Mouse (Mus musculus) natural killer cell, adult 2 months (primary cell): ENCODE measurements around the gene Krtap5-2.
"Not testable (repeated sequence)": the region's sequence is repeated elsewhere in the genome, so short reads cannot be mapped to it uniquely, and the experiment has no call there.

Experiments
- DNase-seq, 2 experiments: peaks; one replicate each; pipeline ENCODE4 v3.0.0; 2022; ENCODE audit warnings: low spot score in 2 of 2

Gene Krtap5-2

DNA sequence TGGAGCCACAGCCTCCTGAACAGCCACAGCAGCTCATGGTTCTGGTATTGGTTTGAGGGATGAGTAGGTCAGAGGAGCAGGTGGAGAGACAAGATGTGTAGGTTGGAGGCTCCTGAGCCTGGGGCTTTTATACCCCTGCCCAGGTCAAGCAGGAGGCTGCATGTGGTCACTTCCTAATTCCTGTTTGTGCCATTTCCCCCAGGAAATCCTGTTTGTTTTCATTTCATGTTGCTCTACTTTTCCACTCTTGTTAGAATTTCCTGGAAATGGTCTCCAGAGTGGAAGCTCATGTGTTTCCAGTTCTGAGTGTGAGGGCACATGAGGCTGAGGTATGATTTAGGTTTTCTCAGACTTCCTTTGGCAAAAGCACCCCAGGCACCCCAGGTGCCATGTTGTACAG lies at the start of gene Krtap5-2:
Krtap5-2 (minus strand) TSS at position 101 of the 400 bp plus-strand sequence.
- DNase-seq = not testable (repeated sequence)

DNA sequence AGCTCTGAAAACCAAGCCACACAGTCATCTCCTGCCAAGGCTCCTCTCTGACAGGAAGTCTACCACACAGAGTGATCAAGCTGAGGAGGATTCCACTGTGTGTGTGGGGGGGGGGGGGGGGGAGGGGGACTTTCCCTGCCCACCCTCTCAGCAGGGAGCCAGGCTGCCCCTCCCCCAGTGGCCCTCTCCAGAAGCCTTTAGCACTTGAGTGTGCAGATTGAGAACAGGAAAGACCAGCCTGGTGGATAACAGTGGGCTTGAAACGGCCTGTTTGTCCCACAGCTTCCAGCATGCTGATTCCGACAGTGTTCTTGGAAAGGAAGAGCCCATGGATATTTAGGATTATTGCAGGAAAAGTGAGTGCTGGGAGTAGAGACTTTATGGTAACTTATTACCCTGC lies 48.7 kb upstream of the Krtap5-2 start:
- DNase-seq = no peak

DNA sequence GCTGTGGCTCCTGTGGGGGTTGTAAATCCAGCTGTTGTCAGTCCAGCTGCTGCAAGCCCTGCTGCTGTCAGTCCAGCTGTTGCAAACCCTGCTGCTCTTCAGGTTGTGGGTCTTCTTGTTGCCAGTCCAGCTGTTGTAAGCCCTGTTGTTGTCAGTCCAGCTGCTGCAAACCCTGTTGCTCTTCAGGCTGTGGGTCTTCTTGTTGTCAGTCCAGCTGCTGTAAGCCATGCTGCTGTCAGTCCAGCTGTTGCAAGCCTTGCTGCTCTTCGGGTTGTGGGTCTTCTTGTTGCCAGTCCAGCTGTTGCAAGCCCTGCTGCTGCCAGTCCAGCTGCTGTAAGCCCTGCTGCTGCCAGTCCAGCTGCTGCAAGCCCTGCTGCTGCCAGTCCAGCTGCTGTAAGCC lies 36.3 kb upstream of the Krtap5-2 start:
- DNase-seq = not testable (repeated sequence)

DNA sequence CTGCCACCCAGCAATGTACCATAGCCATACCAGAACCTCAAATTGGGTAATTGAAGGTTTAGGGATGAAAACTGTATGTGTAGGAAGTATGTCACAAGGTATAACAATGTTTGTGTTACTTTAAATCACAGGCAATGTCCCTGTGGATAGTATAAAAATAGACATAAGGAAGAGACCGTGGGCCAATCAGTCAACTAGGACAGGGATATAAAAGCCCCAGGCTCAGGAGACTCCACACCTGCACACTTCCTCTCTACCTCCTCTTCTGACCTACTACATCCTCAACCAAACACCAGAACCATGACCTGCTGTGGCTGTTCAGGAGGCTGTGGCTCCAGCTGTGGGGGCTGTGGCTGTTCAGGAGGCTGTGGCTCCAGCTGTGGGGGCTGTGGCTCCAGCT lies 35.8 kb upstream of the Krtap5-2 start, which contains the start of gene Gm7579:
Gm7579 (plus strand) TSS at position 301 of the 400 bp plus-strand sequence.
- no peak for DNase-seq

DNA sequence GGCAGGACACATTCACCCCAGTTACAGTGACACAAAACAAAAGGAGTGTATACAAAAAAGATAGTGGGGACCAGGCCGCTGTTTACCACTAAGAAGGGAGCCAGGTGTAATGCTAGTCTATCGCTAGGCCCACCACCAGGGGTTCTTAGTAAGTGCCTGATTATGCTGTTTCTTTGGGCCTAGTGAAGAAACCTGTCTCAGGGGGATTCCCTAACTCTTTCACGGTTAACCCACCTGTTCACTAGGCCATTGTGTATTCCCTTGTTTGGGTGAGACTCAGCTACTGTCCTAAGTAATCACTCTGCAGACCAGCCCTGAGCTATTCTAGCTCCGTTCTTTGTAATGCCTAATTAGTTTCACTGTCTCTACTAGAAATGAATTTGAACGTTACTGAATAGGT lies 31.1 kb upstream of the Krtap5-2 start:
- DNase-seq = not testable (repeated sequence)

DNA sequence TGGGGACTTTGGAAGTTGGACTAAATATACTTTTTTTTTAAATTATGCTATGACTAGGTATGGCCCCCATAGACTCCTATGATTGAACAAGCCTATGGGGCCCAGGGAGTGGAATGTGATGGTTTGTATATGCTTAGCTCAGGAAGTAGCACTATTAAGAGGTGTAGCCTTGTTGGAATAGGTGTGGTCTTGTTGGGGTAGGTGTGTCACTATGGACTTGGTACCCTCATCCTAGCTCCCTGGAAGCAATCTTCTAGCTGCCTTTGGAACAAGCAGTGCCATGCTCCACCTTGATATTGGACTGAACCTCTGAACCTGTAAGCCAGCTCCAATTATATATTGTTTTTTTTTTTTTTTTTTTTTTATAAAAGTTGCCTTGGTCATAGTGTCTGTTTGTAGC lies 29.7 kb upstream of the Krtap5-2 start:
- DNase-seq = no peak

DNA sequence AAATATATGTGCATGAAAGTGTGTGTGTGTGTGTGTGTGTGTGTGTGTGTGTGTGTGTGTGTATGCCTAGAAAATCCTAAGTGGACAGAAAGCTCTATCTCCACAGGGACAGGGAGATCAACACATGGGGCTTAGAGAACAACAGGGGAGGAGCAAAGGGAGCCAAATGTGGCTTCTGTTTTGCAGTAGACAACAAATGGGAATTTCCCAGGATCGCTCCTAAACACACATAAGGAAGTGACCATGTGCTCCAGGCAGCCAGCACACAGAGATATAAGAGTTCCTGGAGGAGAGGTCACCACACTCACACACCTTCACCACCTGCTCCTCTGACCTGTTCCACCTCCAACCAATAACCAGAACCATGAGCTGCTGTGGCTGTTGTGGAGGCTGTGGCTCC lies 25.3 kb upstream of the Krtap5-2 start, which contains the start of gene Krtap5-3:
Krtap5-3 (plus strand) TSS at position 301 of the 400 bp plus-strand sequence.
- no peak for DNase-seq

DNA sequence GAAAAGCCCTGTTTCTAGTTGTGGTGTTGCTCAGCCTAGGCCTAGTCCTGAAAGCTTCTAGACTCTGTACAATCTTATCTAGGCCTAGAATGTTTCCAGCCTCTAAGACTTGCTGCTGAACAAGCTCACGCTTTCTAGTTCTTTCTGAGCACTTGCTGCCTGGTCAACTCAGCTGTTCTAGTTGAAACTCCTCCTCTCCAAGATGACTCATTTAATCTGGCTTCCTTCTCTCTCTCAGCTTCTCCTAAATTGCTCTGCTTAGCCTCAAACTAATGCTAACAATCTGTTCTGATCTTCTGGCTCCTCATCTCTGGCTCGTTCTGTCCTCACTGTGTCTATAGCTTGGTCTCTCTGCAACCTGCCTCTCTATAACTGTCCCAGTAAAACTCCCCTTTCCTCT lies 22.9 kb upstream of the Krtap5-2 start:
- no peak for DNase-seq

DNA sequence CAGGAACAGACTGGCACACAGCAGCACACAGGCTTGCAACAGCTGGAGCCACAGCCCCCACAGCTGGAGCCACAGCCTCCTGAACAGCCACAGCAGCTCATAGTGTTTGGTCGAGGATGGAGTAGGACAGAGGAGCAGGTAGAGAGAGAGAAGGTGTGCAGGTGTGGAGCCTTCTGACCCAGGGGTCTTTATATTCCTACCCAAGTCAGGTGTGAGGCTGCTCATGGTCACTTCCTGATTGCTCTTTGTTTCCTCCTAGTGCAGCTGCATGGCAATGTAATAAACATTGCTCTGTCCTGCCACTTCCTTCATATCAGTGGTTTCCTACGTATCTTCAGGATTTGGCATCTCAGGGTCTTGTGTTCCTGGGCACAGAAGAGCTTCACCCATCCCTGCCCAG lies 14.5 kb upstream of the Krtap5-2 start, which contains the start of gene Gm10153:
Gm10153 (minus strand) TSS at position 101 of the 400 bp plus-strand sequence.
- DNase-seq = no peak

DNA sequence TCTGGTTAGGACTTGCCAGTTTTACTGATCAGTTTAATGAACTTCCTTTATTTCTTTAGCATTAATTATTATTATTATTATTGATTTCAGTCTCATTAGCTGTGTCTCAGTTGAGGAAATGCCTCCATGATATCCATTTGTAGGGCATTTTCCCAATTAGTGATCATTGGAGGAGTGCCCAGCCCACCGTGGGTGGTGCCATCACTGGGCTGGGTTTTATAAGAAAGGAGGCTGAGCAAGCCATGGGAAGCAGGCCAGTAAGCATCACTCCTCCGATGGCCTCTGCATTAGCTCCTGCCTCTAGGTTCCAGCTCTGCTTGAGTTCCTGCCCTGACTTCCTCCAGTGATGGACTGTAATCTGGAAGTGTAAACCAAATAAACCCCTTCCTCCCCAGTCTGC lies 12.4 kb upstream of the Krtap5-2 start:
- no peak for DNase-seq

DNA sequence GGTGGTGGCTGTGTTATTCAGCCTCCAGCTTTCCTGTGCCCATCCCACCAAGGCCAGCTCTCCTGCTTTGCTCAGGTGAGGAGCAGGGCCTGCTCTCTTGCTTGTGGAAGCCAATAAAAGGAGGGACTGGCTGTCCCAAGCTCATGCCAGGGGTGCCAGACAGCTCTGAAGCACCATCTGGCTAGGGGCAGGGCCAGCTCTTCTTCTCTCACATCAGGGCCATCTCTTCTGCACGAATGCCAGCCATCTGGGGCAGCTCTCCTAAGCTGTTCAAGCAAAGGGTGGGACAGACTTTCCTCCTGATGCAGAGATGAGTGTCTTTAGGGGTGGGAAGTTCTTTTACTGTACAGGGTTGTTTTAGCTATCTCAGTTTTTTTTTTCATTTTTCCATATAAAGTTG lies 5.2 kb upstream of the Krtap5-2 start:
- DNase-seq = no peak

DNA sequence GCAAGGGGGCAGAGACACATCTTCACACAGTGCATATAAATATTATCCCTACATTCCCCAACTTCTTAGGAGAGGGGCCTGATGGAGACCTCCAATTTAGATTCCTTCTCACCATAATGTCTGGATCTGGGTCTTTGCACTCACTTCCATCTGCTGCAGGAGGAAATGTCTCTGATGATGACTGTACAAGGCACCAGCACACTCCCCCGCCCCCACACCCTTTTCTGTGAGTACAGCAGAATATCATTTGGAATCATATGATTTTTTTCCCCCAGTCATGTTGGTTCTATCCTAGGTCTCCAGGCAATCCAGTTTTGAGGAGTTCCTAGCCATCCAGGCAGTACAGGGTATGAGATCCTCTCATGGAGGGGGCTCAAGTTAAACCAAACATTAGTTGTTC lies 2.9 kb upstream of the Krtap5-2 start:
- DNase-seq = no peak

DNA sequence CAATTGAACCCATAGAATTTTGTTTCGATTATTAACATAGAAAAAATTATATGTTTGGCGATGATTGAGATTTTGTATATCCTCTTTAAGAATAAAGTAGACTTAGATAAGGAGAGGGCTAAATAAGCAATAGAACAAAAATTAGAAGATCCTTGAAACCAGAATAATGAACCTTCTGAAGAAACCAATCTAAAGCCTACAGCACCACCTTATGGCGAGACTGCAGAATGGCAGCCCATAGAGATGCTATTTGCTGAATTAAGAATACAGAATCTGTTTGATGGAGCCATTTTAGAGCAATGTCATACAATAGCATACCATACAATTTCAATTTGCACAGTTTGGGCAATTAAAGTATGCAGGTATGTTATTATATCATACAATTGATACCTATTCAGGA lies 6.0 kb downstream of the Krtap5-2 start:
- DNase-seq = no peak

DNA sequence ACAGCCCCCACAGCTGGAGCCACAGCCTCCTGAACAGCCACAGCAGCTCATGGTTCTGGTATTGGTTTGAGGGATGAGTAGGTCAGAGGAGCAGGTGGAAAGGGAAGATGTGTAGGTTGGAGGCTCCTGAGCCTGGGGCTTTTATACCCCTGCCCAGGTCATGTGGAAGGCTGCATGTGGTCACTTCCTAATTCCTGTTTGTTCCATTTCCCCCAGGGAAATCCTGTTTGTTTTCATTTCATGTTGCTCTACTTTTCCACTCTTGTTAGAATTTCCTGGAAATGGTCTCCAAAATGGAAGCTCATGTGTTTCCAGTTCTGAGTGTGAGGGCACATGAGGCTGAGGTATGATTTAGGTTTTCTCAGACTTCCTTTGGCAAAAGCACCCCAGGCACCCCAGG lies 10.2 kb downstream of the Krtap5-2 start, which contains the start of gene Gm4553:
Gm4553 (minus strand) TSS at position 101 of the 400 bp plus-strand sequence.
- not testable (repeated sequence) for DNase-seq

DNA sequence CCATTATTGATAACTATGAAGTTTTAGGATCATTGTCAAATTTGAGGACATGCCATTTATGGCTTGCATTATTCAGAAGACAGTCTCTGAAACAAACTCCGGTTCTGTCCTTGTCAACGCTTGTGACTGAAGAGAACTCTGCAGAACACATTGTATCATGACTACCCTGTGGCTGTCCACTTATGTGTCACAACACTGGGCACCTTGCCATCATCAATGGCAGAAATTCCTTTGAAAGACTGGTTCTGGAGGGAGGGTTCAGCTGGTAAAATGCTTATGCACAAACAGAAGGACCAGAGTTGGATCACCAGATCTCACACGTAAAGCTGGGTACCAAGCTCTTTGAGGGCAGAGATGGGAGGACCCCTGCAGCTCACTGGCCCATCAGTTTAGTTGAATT lies 16.4 kb downstream of the Krtap5-2 start:
- no peak for DNase-seq

DNA sequence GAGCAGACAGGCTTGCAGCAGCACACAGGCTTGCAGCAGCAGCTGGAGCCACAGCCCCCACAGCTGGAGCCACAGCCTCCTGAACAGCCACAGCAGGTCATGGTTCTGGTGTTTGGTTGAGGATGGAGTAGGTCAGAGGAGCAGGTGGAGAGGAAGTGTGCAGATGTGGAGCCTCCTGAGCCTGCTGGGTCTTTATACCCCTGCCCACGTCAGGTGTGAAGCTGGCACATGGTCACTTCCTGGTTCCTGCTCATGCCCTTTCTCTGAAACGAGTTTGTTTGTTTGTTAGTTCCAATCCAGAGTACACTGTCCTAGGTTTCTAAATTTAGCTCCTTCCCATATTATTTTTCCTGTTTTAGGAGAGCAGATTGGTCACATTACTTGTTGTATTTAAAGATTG lies 18.8 kb downstream of the Krtap5-2 start, which contains the start of gene Gm29735:
Gm29735 (minus strand) TSS at position 101 of the 400 bp plus-strand sequence.
- not testable (repeated sequence) for DNase-seq

DNA sequence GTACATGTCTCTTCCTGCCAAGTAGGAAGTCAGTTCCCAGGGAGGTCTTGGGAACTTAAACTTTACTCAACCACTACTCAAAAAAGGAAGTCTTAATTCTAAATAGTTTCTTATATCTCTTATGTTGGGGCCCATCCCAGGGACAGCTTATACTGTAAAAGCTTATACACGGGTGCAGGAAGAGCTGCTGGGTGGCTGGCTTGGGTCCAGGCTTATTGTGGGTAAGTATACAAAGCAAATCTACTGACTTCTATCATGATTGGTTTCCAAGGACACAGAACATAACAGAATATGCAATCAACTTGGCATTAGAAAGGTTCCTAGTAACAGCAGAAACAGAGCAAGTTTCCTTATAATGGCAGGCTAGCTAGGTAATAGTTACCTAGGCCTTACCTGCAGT lies 20.5 kb downstream of the Krtap5-2 start:
- DNase-seq = no peak

DNA sequence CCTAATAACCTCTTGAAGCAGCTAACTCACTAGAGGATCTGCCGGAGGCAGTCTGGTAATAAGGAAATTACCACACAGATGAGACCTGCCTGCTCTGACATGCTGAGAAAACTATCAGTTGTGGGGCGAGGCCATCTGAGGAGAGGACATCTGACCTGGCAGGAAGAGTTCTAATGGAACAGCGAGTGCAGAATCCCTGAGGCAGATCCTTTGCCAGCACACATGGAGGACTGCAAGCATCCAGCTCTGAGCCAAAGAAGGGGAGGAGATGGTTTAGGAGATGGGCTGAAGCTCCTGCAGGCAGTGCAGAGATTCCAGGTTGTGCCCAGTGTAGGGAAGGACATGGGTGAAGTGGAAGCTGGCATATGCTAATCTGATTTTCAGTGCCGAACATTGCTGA lies 23.6 kb downstream of the Krtap5-2 start:
- no peak for DNase-seq

DNA sequence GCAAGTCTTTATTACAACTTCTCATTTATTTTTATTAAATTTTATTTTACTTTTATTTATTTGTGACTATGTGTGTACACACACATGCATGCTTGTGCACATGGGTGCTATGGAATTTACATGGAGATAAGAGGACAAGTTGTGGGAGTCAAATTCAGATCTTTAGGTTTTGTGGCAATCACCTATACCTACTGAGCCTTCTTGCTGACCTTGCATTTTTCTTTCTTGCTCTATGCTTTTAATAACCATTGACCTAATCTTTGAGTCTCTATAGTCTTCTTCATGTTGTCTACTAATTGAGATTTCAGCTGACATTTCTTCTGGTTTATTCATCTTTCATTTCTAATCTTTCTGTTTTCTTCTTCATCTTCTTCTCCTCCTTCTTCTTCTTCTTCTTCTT lies 27.2 kb downstream of the Krtap5-2 start:
- no peak for DNase-seq

DNA sequence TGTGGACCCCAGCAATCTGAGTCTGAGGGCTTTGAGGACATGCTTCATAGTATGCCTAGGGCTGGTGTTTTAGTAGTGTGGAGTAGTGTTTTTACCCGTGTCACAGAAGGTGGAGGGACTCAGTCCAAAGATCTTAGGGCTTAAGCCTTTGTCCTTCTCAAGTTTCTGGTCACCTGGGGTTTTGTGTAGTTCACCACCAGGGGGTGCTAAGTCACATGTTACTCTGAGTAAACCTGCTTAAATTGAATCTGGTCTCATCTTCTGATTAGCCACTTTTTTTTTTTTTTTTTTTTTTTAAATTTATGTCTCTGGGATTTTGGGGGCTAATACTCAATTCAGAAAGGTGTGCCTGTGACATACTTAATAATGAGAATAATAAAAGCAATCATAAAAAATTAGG lies 29.8 kb downstream of the Krtap5-2 start:
- DNase-seq = peak in 1 of 2 experiments; percentile 15

DNA sequence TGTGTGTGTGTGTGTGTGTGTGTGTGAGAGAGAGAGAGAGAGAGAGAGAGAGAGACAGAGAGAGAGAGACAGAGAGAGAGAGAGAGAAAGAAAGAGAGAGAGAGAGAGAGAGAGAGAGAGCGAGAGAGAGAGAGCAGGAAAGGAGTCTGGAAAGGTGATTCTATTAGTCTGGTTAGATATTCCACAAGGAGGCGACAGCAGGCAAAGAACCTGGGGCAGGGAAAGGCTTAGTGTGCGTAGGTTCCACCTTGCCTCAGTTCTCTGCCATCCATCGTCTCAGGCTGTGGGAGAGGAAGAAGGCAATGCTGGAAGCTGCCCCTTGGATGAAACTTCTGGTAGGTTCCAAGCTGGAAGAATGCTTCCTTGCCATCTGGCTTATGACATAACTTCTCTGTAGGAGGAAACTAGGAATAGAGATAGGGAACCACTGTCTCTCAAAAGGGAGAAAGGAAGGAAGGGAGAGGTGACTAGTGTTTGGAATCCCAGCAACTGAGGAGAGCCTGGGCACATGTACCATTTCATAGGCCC lies 30.3 kb downstream of the Krtap5-2 start:
- no peak for DNase-seq

DNA sequence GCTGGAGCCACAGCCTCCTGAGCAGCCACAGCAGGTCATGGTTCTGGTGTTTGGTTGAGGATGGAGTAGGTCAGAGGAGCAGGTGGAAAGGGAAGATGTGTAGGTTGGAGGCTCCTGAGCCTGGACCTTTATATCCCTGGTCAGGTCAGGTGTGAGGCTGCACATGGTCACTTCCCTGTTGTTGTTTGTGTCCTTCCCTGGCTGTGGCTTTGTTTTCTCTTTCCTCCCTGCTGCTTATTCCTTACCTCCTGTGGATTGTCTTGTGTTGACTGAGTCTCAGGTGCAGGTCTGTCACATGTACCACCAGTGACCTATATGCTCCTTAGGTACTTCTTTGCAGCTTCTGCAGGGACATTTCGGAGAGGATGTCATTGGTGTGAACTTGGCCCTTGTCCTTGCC lies 31.3 kb downstream of the Krtap5-2 start, which contains the start of gene Gm45337:
Gm45337 (minus strand) TSS at position 101 of the 400 bp plus-strand sequence.
- DNase-seq = no peak

DNA sequence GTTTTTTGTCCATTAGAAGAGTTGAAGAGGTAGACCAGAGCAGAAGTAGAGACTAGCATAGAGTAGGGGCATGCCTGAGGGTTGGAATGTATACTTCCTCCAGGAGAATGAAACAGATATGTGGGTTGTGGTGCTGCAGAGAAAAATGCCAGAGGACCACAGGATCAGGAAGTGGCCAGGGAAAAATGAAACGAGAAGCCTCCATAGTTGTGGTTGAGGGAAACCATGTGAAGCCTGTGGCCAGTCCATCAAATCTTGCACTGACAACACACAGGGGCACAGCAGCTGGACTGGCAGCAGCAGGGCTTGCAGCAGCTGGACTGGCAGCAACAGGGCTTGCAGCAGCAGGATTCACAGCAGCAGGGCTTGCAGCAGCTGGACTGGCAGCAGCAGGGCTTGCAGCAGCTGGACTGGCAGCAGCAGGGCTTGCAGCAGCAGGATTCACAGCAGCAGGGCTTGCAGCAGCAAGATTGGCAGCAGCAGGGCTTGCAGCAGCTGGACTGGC lies 32.2 kb downstream of the Krtap5-2 start:
- not testable (repeated sequence) for DNase-seq

DNA sequence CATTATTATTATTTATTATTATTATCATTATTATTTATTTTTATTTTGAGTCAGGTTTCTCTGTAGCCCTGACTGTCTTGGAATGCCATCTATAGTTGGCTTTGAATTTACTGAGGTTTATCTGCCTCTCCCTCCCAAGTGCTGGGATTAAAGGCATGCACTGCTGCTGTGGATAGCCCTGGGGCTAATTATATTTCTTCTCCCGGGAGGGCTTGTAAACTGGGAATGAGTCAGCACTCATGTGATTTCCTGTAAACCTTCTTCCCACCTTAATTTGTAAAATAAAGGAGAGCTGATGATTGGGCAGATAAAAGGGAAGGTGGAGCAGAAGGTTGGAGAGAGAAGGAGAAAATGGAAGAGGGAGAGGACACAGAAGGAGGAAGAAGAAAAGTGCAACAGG lies 35.1 kb downstream of the Krtap5-2 start:
- no peak for DNase-seq
